Mouse (Mus musculus): ENCODE data around the gene Twf2. TPM values are rescaled to one million over a fixed set of nuclear protein-coding genes. Genes with fewer than 3 reads are reported as not detected.

The Twf2 gene
- polyA plus RNA-seq, 1 experiment, result 113 TPM

- Histone ChIP-seq H3K27ac (ENCODE audit: insufficient read depth, low read depth, low read length) (no peak overlapping the region), H3K4me1 (ENCODE audit: control insufficient read depth, insufficient read depth, low read length) (peaks cover 18% of the 10 kb centered on the region), H3K4me3 (ENCODE audit: insufficient read depth, low read length) (no peak overlapping the region)
- TF ChIP-seq CTCF (IDR thresholded peaks at IDR 0.05; ENCODE audit: low read depth, low read length), result no peak
- no peak for TF ChIP-seq POLR2A (IDR thresholded peaks at IDR 0.05; ENCODE audit: borderline replicate concordance, low read depth, low read length)
Measured at GRCm38 (mm10) chr9:106175552-106176200, 27.2 kb upstream of the Twf2 start.

GRCm38 (mm10) chr9:106176769-106177168, 26.1 kb upstream of the Twf2 start:
- TF ChIP-seq POLR2A (IDR thresholded peaks at IDR 0.05; ENCODE audit: borderline replicate concordance, low read depth, low read length) (no peak), CTCF (IDR thresholded peaks at IDR 0.05; ENCODE audit: low read depth, low read length) (no peak)
- Histone ChIP-seq H3K27ac (ENCODE audit: insufficient read depth, low read depth, low read length) (no peak overlapping the region), H3K4me1 (ENCODE audit: control insufficient read depth, insufficient read depth, low read length) (peaks cover 18% of the 10 kb centered on the region)

GRCm38 (mm10) chr9:106177799-106178198, 25.1 kb upstream of the Twf2 start:
- no peak overlapping the region for H3K4me3 ChIP-seq (ENCODE audit: insufficient read depth, low read length)
- H3K4me1 ChIP-seq (ENCODE audit: control insufficient read depth, insufficient read depth, low read length), result peaks cover 18% of the 10 kb centered on the region
- no peak overlapping the region for H3K27ac ChIP-seq (ENCODE audit: insufficient read depth, low read depth, low read length)
- TF ChIP-seq CTCF (IDR thresholded peaks at IDR 0.05; ENCODE audit: low read depth, low read length) (no peak), POLR2A (IDR thresholded peaks at IDR 0.05; ENCODE audit: borderline replicate concordance, low read depth, low read length) (no peak)

More at GRCm38 (mm10) chr9:106176769-106177168, 26.1 kb upstream of the Twf2 start:
- no peak overlapping the region for H3K4me3 ChIP-seq (ENCODE audit: insufficient read depth, low read length)

- Histone ChIP-seq H3K27ac (ENCODE audit: insufficient read depth, low read depth, low read length) (no peak overlapping the region), H3K4me1 (ENCODE audit: control insufficient read depth, insufficient read depth, low read length) (peaks cover 5% of the 10 kb centered on the region; the same call in 1 of the 2 replicates), H3K4me3 (ENCODE audit: insufficient read depth, low read length) (no peak overlapping the region)
- TF ChIP-seq POLR2A (IDR thresholded peaks at IDR 0.05; ENCODE audit: borderline replicate concordance, low read depth, low read length) (no peak), CTCF (IDR thresholded peaks at IDR 0.05; ENCODE audit: low read depth, low read length) (no peak)
Measured at GRCm38 (mm10) chr9:106179454-106179853, 23.5 kb upstream of the Twf2 start.

- H3K4me1 ChIP-seq (ENCODE audit: control insufficient read depth, insufficient read depth, low read length), result peaks cover 5% of the 10 kb centered on the region; the same call in 1 of the 2 replicates
- TF ChIP-seq POLR2A (IDR thresholded peaks at IDR 0.05; ENCODE audit: borderline replicate concordance, low read depth, low read length) (no peak), CTCF (IDR thresholded peaks at IDR 0.05; ENCODE audit: low read depth, low read length) (no peak)
- no peak overlapping the region for H3K4me3 ChIP-seq (ENCODE audit: insufficient read depth, low read length)
- H3K27ac ChIP-seq (ENCODE audit: insufficient read depth, low read depth, low read length), result no peak overlapping the region
Measured at GRCm38 (mm10) chr9:106179964-106180363, 22.9 kb upstream of the Twf2 start.

GRCm38 (mm10) chr9:106182146-106182545, 20.8 kb upstream of the Twf2 start:
- TF ChIP-seq CTCF (IDR thresholded peaks at IDR 0.05; ENCODE audit: low read depth, low read length) (no peak), POLR2A (IDR thresholded peaks at IDR 0.05; ENCODE audit: borderline replicate concordance, low read depth, low read length) (no peak)
- no peaks in the 10 kb centered on the region for H3K4me1 ChIP-seq (ENCODE audit: control insufficient read depth, insufficient read depth, low read length)
- no peak overlapping the region for H3K27ac ChIP-seq (ENCODE audit: insufficient read depth, low read depth, low read length)

GRCm38 (mm10) chr9:106183996-106184395, 18.9 kb upstream of the Twf2 start:
- no peak overlapping the region for H3K27ac ChIP-seq (ENCODE audit: insufficient read depth, low read depth, low read length)
- no peaks in the 10 kb centered on the region for H3K4me1 ChIP-seq (ENCODE audit: control insufficient read depth, insufficient read depth, low read length)
- no peak overlapping the region for H3K4me3 ChIP-seq (ENCODE audit: insufficient read depth, low read length)
- TF ChIP-seq CTCF (IDR thresholded peaks at IDR 0.05; ENCODE audit: low read depth, low read length), result no peak
- TF ChIP-seq POLR2A (IDR thresholded peaks at IDR 0.05; ENCODE audit: borderline replicate concordance, low read depth, low read length), result no peak

More at GRCm38 (mm10) chr9:106182146-106182545, 20.8 kb upstream of the Twf2 start:
- H3K4me3 ChIP-seq (ENCODE audit: insufficient read depth, low read length), result no peak overlapping the region

GRCm38 (mm10) chr9:106191355-106191754, 11.6 kb upstream of the Twf2 start:
- H3K4me1 ChIP-seq (ENCODE audit: control insufficient read depth, insufficient read depth, low read length), result peaks cover 9% of the 10 kb centered on the region
- H3K27ac ChIP-seq (ENCODE audit: insufficient read depth, low read depth, low read length), result no peak overlapping the region
- H3K4me3 ChIP-seq (ENCODE audit: insufficient read depth, low read length), result no peak overlapping the region
- TF ChIP-seq CTCF (IDR thresholded peaks at IDR 0.05; ENCODE audit: low read depth, low read length) (no peak), POLR2A (IDR thresholded peaks at IDR 0.05; ENCODE audit: borderline replicate concordance, low read depth, low read length) (no peak)

GRCm38 (mm10) chr9:106192024-106192423, 10.9 kb upstream of the Twf2 start:
- Histone ChIP-seq H3K4me3 (ENCODE audit: insufficient read depth, low read length) (no peak overlapping the region), H3K4me1 (ENCODE audit: control insufficient read depth, insufficient read depth, low read length) (peaks cover 9% of the 10 kb centered on the region), H3K27ac (ENCODE audit: insufficient read depth, low read depth, low read length) (no peak overlapping the region)
- TF ChIP-seq CTCF (IDR thresholded peaks at IDR 0.05; ENCODE audit: low read depth, low read length), result no peak

- Histone ChIP-seq H3K27ac (ENCODE audit: insufficient read depth, low read depth, low read length) (no peak overlapping the region), H3K4me1 (ENCODE audit: control insufficient read depth, insufficient read depth, low read length) (peaks cover 11% of the 10 kb centered on the region), H3K4me3 (ENCODE audit: insufficient read depth, low read length) (no peak overlapping the region)
- TF ChIP-seq POLR2A (IDR thresholded peaks at IDR 0.05; ENCODE audit: borderline replicate concordance, low read depth, low read length) (no peak), CTCF (IDR thresholded peaks at IDR 0.05; ENCODE audit: low read depth, low read length) (no peak)
Measured at GRCm38 (mm10) chr9:106192998-106193397, 9.9 kb upstream of the Twf2 start.
